Mouse (Mus musculus) lung, postnatal 25 days (tissue): ENCODE data around the gene Prf1.

Source experiments
- DNase-seq: peaks from one replicate; pipeline ENCODE4 v3.0.0; 2022; ENCODE audit warnings: low spot score

Prf1 gene

GRCm38 (mm10) chr10:61340247-61340646 lies 42.6 kb downstream of the Prf1 start:
- DNase-seq = no peak

DNA sequence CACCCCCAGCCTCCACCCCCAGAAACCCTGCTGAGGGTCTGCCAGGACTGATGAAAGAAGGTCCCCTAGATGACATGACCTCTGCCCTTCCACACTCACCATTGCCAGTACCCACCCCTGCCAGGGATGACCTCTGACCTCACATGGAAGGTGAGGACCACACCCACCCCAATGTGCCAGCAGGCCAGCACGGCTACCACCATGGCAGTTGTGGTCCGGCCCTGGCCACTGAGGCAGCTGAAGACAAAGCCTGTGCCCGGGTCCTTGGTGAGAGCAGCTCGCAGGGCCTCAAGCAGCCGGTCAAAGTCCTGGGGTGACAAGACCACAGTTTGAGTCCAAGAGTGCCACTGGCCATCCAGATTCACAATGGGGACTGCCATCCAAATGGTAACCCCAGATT lies 43.4 kb downstream of the Prf1 start:
- DNase-seq = no peak

GRCm38 (mm10) chr10:61341557-61341956 lies 43.9 kb downstream of the Prf1 start:
- peak; percentile 69 for DNase-seq

- DNase-seq = no peak
Observed at GRCm38 (mm10) chr10:61342750-61343149, 45.1 kb downstream of the Prf1 start.

GRCm38 (mm10) chr10:61343950-61344349 lies 46.3 kb downstream of the Prf1 start:
- peak; percentile 48 for DNase-seq

DNA sequence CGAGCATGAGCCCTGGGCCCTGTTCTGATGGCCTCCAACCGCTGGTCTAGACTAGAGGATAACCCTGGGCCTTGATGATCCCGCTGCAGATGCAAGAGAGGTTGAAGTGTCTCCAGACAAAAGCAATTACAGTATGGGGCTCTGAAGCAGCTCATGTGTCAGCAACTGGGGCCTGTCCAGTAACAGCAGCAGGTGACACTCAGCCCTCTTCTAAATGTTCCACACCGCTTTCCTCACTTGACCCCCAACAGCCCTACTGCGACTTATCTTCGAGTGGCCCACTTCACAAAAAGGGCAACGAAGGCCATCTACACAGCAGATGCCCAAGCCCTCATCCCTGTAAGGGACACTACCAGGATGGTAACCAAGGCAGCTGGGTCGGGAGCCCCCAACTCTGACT lies 47.5 kb downstream of the Prf1 start:
- DNase-seq = no peak

DNA sequence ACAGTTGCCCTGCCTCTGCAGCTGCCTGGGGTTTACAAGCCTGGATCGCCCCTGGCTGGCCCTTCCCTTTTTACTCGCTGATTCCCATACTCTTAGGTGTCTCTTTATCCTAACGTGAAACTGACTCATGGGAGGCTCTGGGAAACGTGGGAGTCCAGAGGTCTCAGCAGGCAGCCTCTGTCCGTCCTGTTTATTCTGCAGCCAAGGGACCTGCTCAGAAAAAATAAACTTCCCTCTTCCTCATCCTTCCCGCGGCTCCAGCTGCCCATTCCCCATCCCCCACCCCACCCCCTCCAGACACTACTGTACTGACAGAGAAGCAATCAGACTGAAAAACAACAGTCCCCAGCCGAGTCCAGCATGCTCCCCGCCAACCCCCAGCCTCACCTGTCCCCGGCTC lies 48.7 kb downstream of the Prf1 start:
- peak; percentile 48 for DNase-seq

DNA sequence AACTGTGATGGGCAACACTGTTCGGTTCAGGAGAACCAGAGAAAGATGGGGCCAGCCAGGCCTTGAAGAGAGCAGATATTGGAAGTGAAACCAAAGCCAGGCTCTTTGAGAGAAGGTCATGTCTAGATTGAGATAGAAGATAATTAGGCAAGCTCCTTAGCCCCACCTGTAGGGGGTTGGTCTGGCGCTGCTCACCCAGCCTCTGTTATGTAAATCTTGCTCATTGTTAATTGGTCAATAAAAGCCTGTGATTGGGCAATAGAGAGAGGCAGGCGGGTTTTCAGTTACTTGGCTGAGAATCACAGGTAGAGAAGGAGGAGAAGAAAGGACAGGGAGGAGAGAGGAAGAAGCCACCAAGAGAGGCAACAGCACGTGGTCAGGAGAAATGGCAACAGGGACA lies 53.6 kb downstream of the Prf1 start:
- no peak for DNase-seq
